Mouse (Mus musculus) erythroblast, embryonic 14.5 days (primary cell): ENCODE data around the gene Gabra6. TPM values are rescaled to one million over a fixed set of nuclear protein-coding genes. Genes with fewer than 3 reads are reported as not detected.

Experiments used
- H3K27me3 ChIP-seq: 2 replicates; pipeline ENCODE4 v1.6.1; 2012; ENCODE audit warnings: inconsistent platforms; ENCODE audit not compliant: control insufficient read depth
- H3K36me3 ChIP-seq: 2 replicates; pipeline ENCODE4 v1.6.1; 2012; ENCODE audit warnings: mild to moderate bottlenecking, inconsistent platforms; ENCODE audit not compliant: control insufficient read depth
- H3K4me1 ChIP-seq: 2 replicates; pipeline ENCODE4 v1.6.1; 2012; ENCODE audit warnings: inconsistent platforms; ENCODE audit not compliant: control insufficient read depth
- H3K4me3 ChIP-seq: replicated peaks from 2 replicates; pipeline ENCODE3; 2012; ENCODE audit warnings: moderate library complexity, mild to moderate bottlenecking, inconsistent platforms
- H3K9me3 ChIP-seq: 2 replicates; pipeline ENCODE4 v1.6.1; 2012; ENCODE audit warnings: low read length, inconsistent platforms, mixed read lengths; ENCODE audit not compliant: control insufficient read depth
- GATA1 ChIP-seq: IDR thresholded peaks from 2 replicates; pipeline ENCODE4 v1.6.1; 2012; ENCODE audit warnings: low read length, inconsistent platforms, mixed read lengths
- TAL1 ChIP-seq: IDR thresholded peaks from 3 replicates; pipeline ENCODE4 v1.6.1; 2012; ENCODE audit warnings: low read length, inconsistent platforms, mixed read lengths
- polyA plus RNA-seq: library from polyadenylated mRNA; stranded (reverse); fragments of >175 nt; gene quantifications from 2 replicates; pipeline ENCODE4 v1.2.3, GENCODE M21; 2012

Gene Gabra6
- polyA plus RNA-seq, 1 experiment = not detected

DNA sequence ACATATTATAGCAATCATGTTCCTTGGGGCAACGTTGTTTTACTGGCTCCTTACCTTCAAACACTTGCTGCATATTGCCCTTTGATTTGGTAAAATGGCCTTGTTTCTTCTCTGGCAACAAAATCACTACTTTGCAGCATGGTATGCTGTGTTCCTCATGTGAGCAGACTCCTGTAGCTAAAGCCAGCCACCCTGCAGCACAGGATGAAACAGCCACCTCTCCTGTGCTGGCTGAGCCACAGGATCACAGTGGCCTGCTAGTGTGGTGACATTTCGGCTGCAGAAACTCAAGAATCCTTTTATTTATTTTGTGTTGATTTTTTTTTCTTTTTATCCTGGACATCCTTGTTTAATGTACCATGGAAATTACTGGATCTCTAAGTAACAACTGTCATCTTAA, 11.8 kb downstream of the Gabra6 start:
- no peaks in the 10 kb centered on the region for H3K27me3 ChIP-seq
- H3K9me3 ChIP-seq = no peaks in the 10 kb centered on the region
- no peaks in the 10 kb centered on the region for H3K36me3 ChIP-seq
- no peak overlapping the region for H3K4me3 ChIP-seq
- H3K4me1 ChIP-seq = no peaks in the 10 kb centered on the region
- TF ChIP-seq TAL1 (no peak), GATA1 (no peak)

GRCm38 (mm10) chr11:42306095-42306494, 14.8 kb downstream of the Gabra6 start:
- H3K36me3 ChIP-seq = no peaks in the 10 kb centered on the region
- no peaks in the 10 kb centered on the region for H3K4me1 ChIP-seq
- no peaks in the 10 kb centered on the region for H3K27me3 ChIP-seq
- no peaks in the 10 kb centered on the region for H3K9me3 ChIP-seq
- TF ChIP-seq TAL1 (no peak), GATA1 (no peak)
- H3K4me3 ChIP-seq = no peak overlapping the region

GRCm38 (mm10) chr11:42258978-42259377, 61.9 kb downstream of the Gabra6 start:
- TF ChIP-seq GATA1 = no peak
- H3K4me3 ChIP-seq = no peak overlapping the region
- H3K27me3 ChIP-seq = no peaks in the 10 kb centered on the region
- H3K9me3 ChIP-seq = no peaks in the 10 kb centered on the region; the same call in 1 of the 2 replicates
- no peaks in the 10 kb centered on the region for H3K4me1 ChIP-seq
- H3K36me3 ChIP-seq = no peaks in the 10 kb centered on the region

Other genes starting within 250 kb of the Gabra6 start
- not detected in 2 replicates for gene Gabra1, start 138.1 kb downstream of the Gabra6 start, polyA plus RNA-seq
- 0.03 TPM in 1 of 2 replicates, not detected in the other for gene Gabrb2, start 98.7 kb upstream of the Gabra6 start, polyA plus RNA-seq